Mouse (Mus musculus): Measurements from ENCODE around the gene Mtmr1. TPM values are rescaled to one million over a fixed set of nuclear protein-coding genes. Genes with fewer than 3 reads are reported as not detected.

Mtmr1 gene
- polyA plus RNA-seq, 1 experiment, result 7.3 TPM

DNA sequence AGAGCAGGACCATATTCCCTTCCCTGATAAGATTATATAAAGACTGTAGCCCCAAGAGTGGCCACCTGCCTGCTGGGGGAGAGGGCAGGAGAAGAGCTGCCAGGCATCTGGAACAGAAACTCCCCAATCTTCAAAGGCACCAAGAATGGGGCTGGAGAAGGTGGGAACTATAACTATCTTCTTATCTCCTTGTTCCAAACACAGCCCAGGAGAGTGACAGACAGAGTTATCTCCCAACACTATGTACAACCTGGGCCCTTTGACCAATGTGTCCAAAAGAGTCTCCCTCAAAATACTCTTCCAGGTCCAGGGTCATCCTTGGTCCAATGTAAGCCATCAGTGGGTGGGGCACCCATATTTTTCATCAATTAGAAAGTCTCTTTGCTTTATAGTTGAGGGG is 62.9 kb downstream of the Mtmr1 start:
- TF ChIP-seq CTCF (IDR thresholded peaks at IDR 0.05; ENCODE audit: control insufficient read depth, insufficient read depth, low read length) (no peak), POLR2A (IDR thresholded peaks at IDR 0.05; ENCODE audit: borderline replicate concordance, control insufficient read depth, low read depth, low read length) (no peak)
- no peaks in the 10 kb centered on the region for H3K4me1 ChIP-seq (ENCODE audit: control insufficient read depth, insufficient read depth, low read length)
- no peak overlapping the region for H3K27ac ChIP-seq (ENCODE audit: control insufficient read depth, insufficient read depth, low read depth, low read length, poor library complexity)
- no peak overlapping the region for H3K4me3 ChIP-seq (replicated peaks; ENCODE audit: control insufficient read depth, low read depth, low read length)

DNA sequence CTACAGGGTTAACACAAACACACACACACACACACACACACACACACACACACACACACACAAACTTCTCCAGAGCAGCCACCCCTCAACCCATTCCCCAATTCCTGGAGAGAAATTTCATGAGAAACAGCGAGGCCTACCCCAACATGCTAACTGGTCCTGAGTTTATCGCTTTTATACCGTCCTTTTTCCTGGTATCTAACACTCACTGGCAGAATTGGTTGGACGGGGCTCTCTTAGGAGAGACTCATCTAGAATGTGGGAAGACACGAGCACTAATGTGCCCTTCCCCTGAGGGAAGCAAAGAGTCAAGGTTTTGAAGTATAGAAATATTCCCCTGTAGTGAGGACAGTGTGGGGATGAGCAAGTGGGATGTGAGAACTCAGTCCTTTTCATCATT is 66.3 kb downstream of the Mtmr1 start:
- WGBS, result 79% methylated on average over 5 of the region's 5 CpGs

GRCm38 (mm10) chrX:71434448-71434847 is 69.9 kb downstream of the Mtmr1 start:
- Histone ChIP-seq H3K4me3 (replicated peaks; ENCODE audit: control insufficient read depth, low read depth, low read length) (no peak overlapping the region), H3K27ac (ENCODE audit: control insufficient read depth, insufficient read depth, low read depth, low read length, poor library complexity) (no peak overlapping the region), H3K4me1 (ENCODE audit: control insufficient read depth, insufficient read depth, low read length) (no peaks in the 10 kb centered on the region)
- TF ChIP-seq CTCF (IDR thresholded peaks at IDR 0.05; ENCODE audit: control insufficient read depth, insufficient read depth, low read length) (no peak), POLR2A (IDR thresholded peaks at IDR 0.05; ENCODE audit: borderline replicate concordance, control insufficient read depth, low read depth, low read length) (no peak)
- WGBS, result 89% methylated on average over 1 of the region's 1 CpGs

More for the DNA sequence above, 66.3 kb downstream of the Mtmr1 start:
- H3K27ac ChIP-seq (ENCODE audit: control insufficient read depth, insufficient read depth, low read depth, low read length, poor library complexity), result no peak overlapping the region
- no peak overlapping the region for H3K4me3 ChIP-seq (replicated peaks; ENCODE audit: control insufficient read depth, low read depth, low read length)
- no peaks in the 10 kb centered on the region for H3K4me1 ChIP-seq (ENCODE audit: control insufficient read depth, insufficient read depth, low read length)
- no peak for TF ChIP-seq CTCF (IDR thresholded peaks at IDR 0.05; ENCODE audit: control insufficient read depth, insufficient read depth, low read length)
- TF ChIP-seq POLR2A (IDR thresholded peaks at IDR 0.05; ENCODE audit: borderline replicate concordance, control insufficient read depth, low read depth, low read length), result no peak

- no peak for TF ChIP-seq POLR2A (IDR thresholded peaks at IDR 0.05; ENCODE audit: borderline replicate concordance, control insufficient read depth, low read depth, low read length)
- TF ChIP-seq CTCF (IDR thresholded peaks at IDR 0.05; ENCODE audit: control insufficient read depth, insufficient read depth, low read length), result no peak
- H3K4me3 ChIP-seq (replicated peaks; ENCODE audit: control insufficient read depth, low read depth, low read length), result no peak overlapping the region
- H3K27ac ChIP-seq (ENCODE audit: control insufficient read depth, insufficient read depth, low read depth, low read length, poor library complexity), result no peak overlapping the region
- no peaks in the 10 kb centered on the region for H3K4me1 ChIP-seq (ENCODE audit: control insufficient read depth, insufficient read depth, low read length)
- WGBS, result 91% methylated on average over 8 of the region's 8 CpGs
These were observed 70.3 kb downstream of the Mtmr1 start for GRCm38 (mm10) chrX:71434860-71435259.

DNA sequence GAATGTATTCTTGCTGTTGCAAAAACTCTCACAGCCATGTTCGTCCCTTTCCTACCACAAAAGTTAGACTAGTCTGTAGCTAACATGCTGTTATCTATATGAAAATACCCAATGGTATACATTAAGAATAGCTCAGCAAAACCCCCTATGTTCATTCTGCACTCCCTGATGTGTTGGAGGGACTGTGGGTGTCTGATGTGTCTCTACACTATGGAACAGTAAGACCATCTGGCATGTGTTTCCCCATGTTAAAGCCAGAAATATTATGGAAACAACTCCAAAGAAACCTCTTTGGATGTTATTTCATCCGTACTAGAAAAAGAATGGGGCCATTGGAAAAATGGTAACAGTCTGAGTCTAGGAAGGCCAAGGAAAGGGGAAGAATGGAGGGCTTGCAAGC is 71.0 kb downstream of the Mtmr1 start:
- TF ChIP-seq POLR2A (IDR thresholded peaks at IDR 0.05; ENCODE audit: borderline replicate concordance, control insufficient read depth, low read depth, low read length), result no peak
- no peak for TF ChIP-seq CTCF (IDR thresholded peaks at IDR 0.05; ENCODE audit: control insufficient read depth, insufficient read depth, low read length)
- WGBS, result 76% methylated on average over 2 of the region's 2 CpGs
- H3K4me1 ChIP-seq (ENCODE audit: control insufficient read depth, insufficient read depth, low read length), result no peaks in the 10 kb centered on the region

GRCm38 (mm10) chrX:71439473-71439872 is 74.9 kb downstream of the Mtmr1 start:
- whole genome bisulfite sequencing, result 72% methylated on average over 6 of the region's 6 CpGs
- Histone ChIP-seq H3K4me1 (ENCODE audit: control insufficient read depth, insufficient read depth, low read length) (no peaks in the 10 kb centered on the region), H3K4me3 (replicated peaks; ENCODE audit: control insufficient read depth, low read depth, low read length) (no peak overlapping the region), H3K27ac (ENCODE audit: control insufficient read depth, insufficient read depth, low read depth, low read length, poor library complexity) (no peak overlapping the region)
- no peak for TF ChIP-seq CTCF (IDR thresholded peaks at IDR 0.05; ENCODE audit: control insufficient read depth, insufficient read depth, low read length)
- TF ChIP-seq POLR2A (IDR thresholded peaks at IDR 0.05; ENCODE audit: borderline replicate concordance, control insufficient read depth, low read depth, low read length), result no peak

More for the DNA sequence above, 71.0 kb downstream of the Mtmr1 start:
- Histone ChIP-seq H3K4me3 (replicated peaks; ENCODE audit: control insufficient read depth, low read depth, low read length) (no peak overlapping the region), H3K27ac (ENCODE audit: control insufficient read depth, insufficient read depth, low read depth, low read length, poor library complexity) (no peak overlapping the region)

GRCm38 (mm10) chrX:71442916-71443315 is 78.4 kb downstream of the Mtmr1 start:
- TF ChIP-seq CTCF (IDR thresholded peaks at IDR 0.05; ENCODE audit: control insufficient read depth, insufficient read depth, low read length) (no peak), POLR2A (IDR thresholded peaks at IDR 0.05; ENCODE audit: borderline replicate concordance, control insufficient read depth, low read depth, low read length) (no peak)
- Histone ChIP-seq H3K27ac (ENCODE audit: control insufficient read depth, insufficient read depth, low read depth, low read length, poor library complexity) (no peak overlapping the region), H3K4me3 (replicated peaks; ENCODE audit: control insufficient read depth, low read depth, low read length) (no peak overlapping the region), H3K4me1 (ENCODE audit: control insufficient read depth, insufficient read depth, low read length) (no peaks in the 10 kb centered on the region)
- WGBS, result 56% methylated on average over 5 of the region's 5 CpGs

DNA sequence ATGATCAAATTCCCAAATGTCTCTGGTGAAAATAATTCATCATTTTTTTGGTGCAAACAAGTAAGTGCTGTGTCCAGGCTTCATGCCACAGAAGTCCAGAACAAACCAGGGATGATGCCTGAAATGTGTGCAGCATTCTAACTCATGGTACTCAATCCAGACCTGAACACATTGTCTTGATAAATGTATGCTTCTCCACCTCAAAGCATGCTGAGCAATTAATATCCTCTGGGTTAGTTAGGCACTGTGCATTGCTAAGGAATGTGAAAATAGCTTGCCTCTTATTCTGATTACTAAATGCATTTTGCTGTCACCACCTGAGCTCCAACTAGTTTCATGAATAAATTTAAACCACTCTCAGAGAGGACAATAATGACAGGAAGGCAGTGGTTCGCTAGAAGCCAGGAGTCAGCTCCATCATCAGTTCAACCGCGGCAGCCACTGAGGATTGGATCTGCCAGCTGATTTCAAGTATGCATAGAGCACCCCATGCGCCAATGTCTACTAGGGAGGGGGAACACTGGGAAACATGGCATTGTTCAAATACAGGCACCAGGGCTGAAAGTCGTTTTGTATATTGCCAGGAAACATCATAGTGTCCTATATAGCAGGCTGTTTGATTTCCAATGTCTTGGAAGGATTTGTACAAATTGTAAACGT is 91.6 kb downstream of the Mtmr1 start:
- WGBS, result 84% methylated on average over 6 of the region's 6 CpGs
- Histone ChIP-seq H3K4me1 (ENCODE audit: control insufficient read depth, insufficient read depth, low read length) (no peaks in the 10 kb centered on the region), H3K27ac (ENCODE audit: control insufficient read depth, insufficient read depth, low read depth, low read length, poor library complexity) (no peak overlapping the region), H3K4me3 (replicated peaks; ENCODE audit: control insufficient read depth, low read depth, low read length) (no peak overlapping the region)
- no peak for TF ChIP-seq CTCF (IDR thresholded peaks at IDR 0.05; ENCODE audit: control insufficient read depth, insufficient read depth, low read length)
- TF ChIP-seq POLR2A (IDR thresholded peaks at IDR 0.05; ENCODE audit: borderline replicate concordance, control insufficient read depth, low read depth, low read length), result no peak

Data from bone marrow, adult 2 months (tissue).